Mouse (Mus musculus): ENCODE measurements around the gene Cpz.

- TF ChIP-seq CTCF (IDR thresholded peaks at IDR 0.05; ENCODE audit: control insufficient read depth, insufficient read depth, insufficient read length) (no peak), USF1 (IDR thresholded peaks at IDR 0.05; ENCODE audit: low read depth) (no peak), MYOG (IDR thresholded peaks at IDR 0.05; ENCODE audit: control insufficient read depth, extremely low read depth, insufficient read length) (no peak)
Measured at GRCm38 (mm10) chr5:35523735-35524134, 1.8 kb downstream of the Cpz start.
